In genomic region chr1:36988161-36988560, GRCm38 (mm10) we compare ENCODE assay signal across 15 mouse cellular contexts. TPM values are rescaled to one million over a fixed set of nuclear protein-coding genes. Genes with fewer than 3 reads are reported as not detected.
"Had no signal": no experiment of that assay in that cellular context is flagged by ENCODE, and none has a peak within 500 bp of the region (broad histone marks: within the 10 kb centered on the region; RNA-seq: fewer than 3 reads in every experiment).

No protein-coding gene starts in this region.

- DNase-seq: kidney, adult 9 months; kidney, postnatal 36 days; liver; liver, embryonic 13.5 days; liver, postnatal 0 days; lung, postnatal 14 days; thymus, postnatal 4 days had no signal

- ATAC-seq: liver, postnatal 0 days had no signal

- H3K9ac ChIP-seq: limb, embryonic 12.5 days; liver, embryonic 13.5 days; liver, postnatal 0 days; lung, embryonic 15.5 days; midbrain, embryonic 12.5 days; neural tube, embryonic 15.5 days; stomach, embryonic 15.5 days had no signal

- H3K4me1 ChIP-seq: liver, embryonic 13.5 days; lung, embryonic 15.5 days; neural tube, embryonic 15.5 days had no signal

- H3K36me3 ChIP-seq: limb, embryonic 12.5 days; liver, embryonic 13.5 days; lung, embryonic 15.5 days; midbrain, embryonic 12.5 days; neural tube, embryonic 15.5 days; stomach, embryonic 15.5 days had no signal

- H3K27me3 ChIP-seq: limb, embryonic 12.5 days; lung, embryonic 15.5 days; neural tube, embryonic 15.5 days; stomach, embryonic 15.5 days had no signal

- H3K4me3 ChIP-seq: limb, embryonic 12.5 days; liver, embryonic 13.5 days; lung, embryonic 15.5 days; midbrain, embryonic 12.5 days; myocyte; neural tube, embryonic 15.5 days; stomach, embryonic 15.5 days had no signal

- H3K9me3 ChIP-seq: limb, embryonic 12.5 days; liver, embryonic 13.5 days; lung, embryonic 15.5 days; midbrain, embryonic 12.5 days; neural tube, embryonic 15.5 days; stomach, embryonic 15.5 days had no signal

- H3K4me2 ChIP-seq: limb, embryonic 12.5 days; liver, embryonic 13.5 days; lung, embryonic 15.5 days; midbrain, embryonic 12.5 days; neural tube, embryonic 15.5 days; stomach, embryonic 15.5 days had no signal

- H3K27ac ChIP-seq: kidney, postnatal 0 days; limb, embryonic 12.5 days; liver, embryonic 13.5 days; lung, embryonic 15.5 days; midbrain, embryonic 12.5 days; neural tube, embryonic 15.5 days; stomach, embryonic 15.5 days had no signal

RNA-seq across cellular contexts. Expression of gene Vwa3b, which starts 38.2 kb away (rescaled TPM):
- total RNA-seq: megakaryocyte-erythroid progenitor cell, adult 5-6 weeks had no signal
- polyA plus RNA-seq: liver, embryonic 13.5 days; myocyte had no signal
